Mouse (Mus musculus) kidney, adult 2 months (tissue): Measurements from ENCODE around the gene Pou3f1.

Experiments
- CTCF ChIP-seq: fragments of 200-500 bp; conservative IDR thresholded peaks from 2 replicates; pipeline ENCODE4 v1.5.1; 2011; ENCODE audit warnings: low read depth, mild to moderate bottlenecking, control low read depth, low read length, moderate library complexity, mixed read lengths; ENCODE audit not compliant: insufficient read depth, insufficient read length
- POLR2A ChIP-seq: fragments of 200-500 bp; IDR thresholded peaks from one replicate; pipeline ENCODE4 v1.6.1; 2011; ENCODE audit warnings: low read depth, low read length, control low read depth

DNA sequence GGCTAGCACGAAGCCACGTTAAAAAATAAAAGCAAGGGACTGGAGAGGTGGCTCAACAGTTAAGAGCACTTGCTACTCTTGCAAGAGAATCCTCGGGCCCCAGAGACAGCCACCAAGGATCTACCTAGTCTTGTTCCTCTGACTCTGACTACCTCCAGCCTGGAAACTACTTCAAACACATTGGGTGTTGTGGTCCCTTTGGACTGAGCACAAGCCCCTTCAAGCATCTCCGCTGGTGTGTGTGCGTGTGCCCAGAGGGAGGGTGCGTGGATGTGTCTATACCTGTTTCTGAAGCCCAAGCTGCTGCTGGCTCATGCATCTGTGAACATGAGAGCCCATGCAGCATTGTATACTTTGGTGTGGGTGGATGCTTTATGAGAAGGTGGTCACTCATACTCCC, 19.4 kb downstream of the Pou3f1 start:
- TF ChIP-seq CTCF (no peak), POLR2A (no peak)
